Comparison of ENCODE assay signal across 8 mouse cellular contexts in the genomic region with DNA sequence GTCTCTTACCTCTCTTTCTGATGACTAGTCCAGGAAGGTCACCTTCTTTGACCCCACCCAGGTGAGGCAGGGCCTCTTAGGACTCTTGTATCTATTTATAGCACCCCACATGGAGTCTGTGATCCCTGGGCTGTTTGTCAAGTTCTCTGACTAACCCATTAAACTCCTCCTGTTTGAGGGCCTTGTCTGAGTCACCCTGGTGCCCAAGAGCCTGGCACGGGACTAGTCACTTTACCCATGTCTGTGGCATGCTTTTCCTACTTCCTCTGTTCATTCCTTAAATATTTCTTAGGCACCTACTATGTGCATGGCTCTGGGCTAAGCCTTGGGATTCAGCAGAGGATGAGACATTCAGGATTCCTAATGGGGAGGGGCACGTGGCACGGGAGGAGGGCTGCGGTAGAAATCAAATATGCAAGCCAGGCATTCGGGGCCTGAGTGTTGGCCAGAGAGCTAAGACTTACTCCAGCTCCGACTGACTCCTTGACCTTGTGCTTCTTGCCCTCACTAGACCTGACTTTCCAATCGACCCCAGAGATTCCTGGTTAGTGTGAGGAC. TPM values are rescaled to one million over a fixed set of nuclear protein-coding genes. Genes with fewer than 3 reads are reported as not detected.
DNase-seq lines count a peak whose midpoint lies in the region; ATAC-seq and TF ChIP-seq lines count a peak whose summit lies in the region.

No protein-coding gene starts in this region.

- peaks cover 58% of the 10 kb centered on the region for H3K4me1 ChIP-seq in heart, embryonic 10.5 days
- H3K4me1 ChIP-seq in liver, embryonic 14.5 days (replicated peaks; ENCODE audit: control insufficient read depth in 2 of 2, insufficient read depth in 2 of 2, low read length in 1 of 2) = peaks cover 42 to 57% of the 10 kb centered on the region in 2 experiments

- H3K4me3 ChIP-seq in gastrocnemius, adult 2 months = peak overlapping the region; percentile 74
- H3K4me3 ChIP-seq in heart, embryonic 10.5 days = peak overlapping the region; percentile 76
- peak overlapping the region; percentile 72 to 95 for H3K4me3 ChIP-seq in liver, embryonic 14.5 days (ENCODE audit: insufficient read depth in 1 of 2, low read depth in 2 of 2, low read length in 2 of 2)

- H3K4me2 ChIP-seq in liver, embryonic 14.5 days (ENCODE audit: low read depth) = peak overlapping the region; percentile 72

- no peak for TF ChIP-seq CTCF in gastrocnemius, adult 2 months (IDR thresholded peaks at IDR 0.05)
- no peak for TF ChIP-seq CTCF in Patski (IDR thresholded peaks at IDR 0.05)
- no peak for TF ChIP-seq CTCF in liver, embryonic 14.5 days (IDR thresholded peaks at IDR 0.05; ENCODE audit: low read depth)

- CTCF ChIA-PET in Patski (lab: Charles Lee) = no interaction called here

- no peaks in the 10 kb centered on the region for H3K27me3 ChIP-seq in Patski
- peaks cover 5% of the 10 kb centered on the region; the same call in 1 of the 2 replicates for H3K27me3 ChIP-seq in heart, embryonic 10.5 days (ENCODE audit: insufficient read depth, poor library complexity, severe bottlenecking)
- no peaks in the 10 kb centered on the region for H3K27me3 ChIP-seq in liver, embryonic 14.5 days (ENCODE audit: control insufficient read depth, insufficient read depth, low read length)

- POLR2A ChIA-PET in Patski (lab: Charles Lee) = interaction anchor here (1.1 kb wide), 1 partner anchor 24 kb away, joined by 3 read pairs; no protein-coding TSS in a partner anchor

- 0 out of 2 replicates have a peak, but pooled peaks cover 3% of the 10 kb centered on the region for H3K36me3 ChIP-seq in heart, embryonic 10.5 days
- H3K36me3 ChIP-seq in liver, embryonic 14.5 days (replicated peaks; ENCODE audit: control insufficient read depth, insufficient read depth, low read depth) = peaks cover 8% of the 10 kb centered on the region

- peak overlapping the region; percentile 94 for H3K27ac ChIP-seq in gastrocnemius, adult 2 months
- H3K27ac ChIP-seq in heart, embryonic 10.5 days = peak overlapping the region; percentile 89
- H3K27ac ChIP-seq in liver, embryonic 14.5 days = no peak overlapping the region; the same call in 1 of the 2 replicates

- peak overlapping the region; percentile 60 for H3K9ac ChIP-seq in liver, embryonic 14.5 days (replicated peaks)

- H3K9me3 ChIP-seq in heart, embryonic 10.5 days = no peaks in the 10 kb centered on the region
- H3K9me3 ChIP-seq in liver, embryonic 14.5 days (ENCODE audit: control insufficient read depth, low read length) = no peaks in the 10 kb centered on the region

- 20% methylated on average over 7 of the region's 7 CpGs for WGBS in heart, embryonic 10.5 days
- 19% methylated on average over 7 of the region's 7 CpGs for WGBS in liver, embryonic 14.5 days (ENCODE audit: insufficient replicate concordance)

- no peak for ATAC-seq in Patski
- no peak for ATAC-seq in liver, embryonic 14.5 days (ENCODE audit: insufficient read depth)

- intact Hi-C loops in gastrocnemius, adult 2 months (cut with DNase I) = no loop called here

- peak; percentile 49 for DNase-seq in gastrocnemius, adult 2 months
- no peak for DNase-seq in gastrocnemius, postnatal 10 days
- DNase-seq in Patski (ENCODE audit: low read depth, low spot score) = peak; percentile 58
- no peak for DNase-seq in heart, embryonic 10.5 days (ENCODE audit: low spot score)
- DNase-seq in liver, embryonic 14.5 days (ENCODE audit: low read depth in 3 of 3, low spot score in 3 of 3) = no peak
- DNase-seq in yolk sac, embryonic 10.5 days (ENCODE audit: low spot score) = no peak
- no peak for DNase-seq in layer of hippocampus, adult 9-10 months (ENCODE audit: low spot score)
- DNase-seq in urinary bladder, postnatal 4 days (ENCODE audit: low spot score in 2 of 2) = no peak

- no peak for TF ChIP-seq EP300 in liver, embryonic 14.5 days (IDR thresholded peaks at IDR 0.05; ENCODE audit: low read depth)

- in situ Hi-C loops in Patski (cut with MboI; ENCODE audit: low pct_unique_long_range_greater_than_20kb) = no loop called here

RNA-seq across cellular contexts. Expression of a gene that starts 1.0 kb away (rescaled TPM):
- total RNA-seq in gastrocnemius, adult 2 months (2021) = 100 to 1,000 TPM; 136 to 159 TPM
- total RNA-seq in gastrocnemius, postnatal 10 days (2021) = 100 to 1,000 TPM; 106 to 115 TPM
- polyA plus RNA-seq in Patski (2021) = 54.6 TPM
- polyA plus RNA-seq in heart, embryonic 10.5 days (2016; fragmentation: Nextera tagmentation; extraction: Ambion mirVana) = 86.5 and 91.3 TPM in 2 replicates
- 37.0 and 44.7 TPM in 2 replicates for polyA plus RNA-seq in liver, embryonic 14.5 days (2012; rRNA removed)
- 100 and 124 TPM in 2 replicates for polyA plus RNA-seq in liver, embryonic 14.5 days (2014; fragmentation: Nextera tagmentation; extraction: Ambion mirVana)

RNA-seq across cellular contexts. Expression of a gene that starts 16.3 kb away (rescaled TPM):
- total RNA-seq in gastrocnemius, adult 2 months (2021) = 10 to 100 TPM in 1 of 2 experiments, 1 to 10 TPM in 1; 8.6 to 10.4 TPM
- 10 to 100 TPM; 12.4 to 16.8 TPM for total RNA-seq in gastrocnemius, postnatal 10 days (2021)
- 23.1 TPM for polyA plus RNA-seq in Patski (2021)
- 25.5 and 28.6 TPM in 2 replicates for polyA plus RNA-seq in heart, embryonic 10.5 days (2016; fragmentation: Nextera tagmentation; extraction: Ambion mirVana)
- 10.7 and 14.0 TPM in 2 replicates for polyA plus RNA-seq in liver, embryonic 14.5 days (2012; rRNA removed)
- 11.1 and 15.0 TPM in 2 replicates for polyA plus RNA-seq in liver, embryonic 14.5 days (2014; fragmentation: Nextera tagmentation; extraction: Ambion mirVana)

RNA-seq across cellular contexts. Expression of a gene that starts 51.7 kb away (rescaled TPM):
- 10 to 100 TPM; 41.4 to 41.6 TPM for total RNA-seq in gastrocnemius, adult 2 months (2021)
- total RNA-seq in gastrocnemius, postnatal 10 days (2021) = 10 to 100 TPM; 40.4 to 45.0 TPM
- 47.5 TPM for polyA plus RNA-seq in Patski (2021)
- polyA plus RNA-seq in heart, embryonic 10.5 days (2016; fragmentation: Nextera tagmentation; extraction: Ambion mirVana) = 77.3 and 80.5 TPM in 2 replicates
- polyA plus RNA-seq in liver, embryonic 14.5 days (2012; rRNA removed) = 30.9 and 35.7 TPM in 2 replicates
- 25.1 and 27.5 TPM in 2 replicates for polyA plus RNA-seq in liver, embryonic 14.5 days (2014; fragmentation: Nextera tagmentation; extraction: Ambion mirVana)

Comparison
In these comparisons a context has a peak if more than half of its experiments do, and no peak if none do; other contexts are left out.
1. DNase-seq: peak in gastrocnemius, adult 2 months (single experiment) and Patski (single experiment); none in gastrocnemius, postnatal 10 days (single experiment), heart, embryonic 10.5 days (single experiment), liver, embryonic 14.5 days (0 of 3), yolk sac, embryonic 10.5 days (single experiment), layer of hippocampus, adult 9-10 months (single experiment) and urinary bladder, postnatal 4 days (0 of 2).
2. Peak in every context shown above with its lines, with median percentiles within 50 percentile points of each other: H3K4me3 ChIP-seq.